Mouse (Mus musculus) stomach, embryonic 15.5 days (tissue): ENCODE measurements at regions not wholly inside any gene's neighbourhood (a gene's known extent, or its start where the extent isn't known, plus 50 kb on each side); places are given as distances from the start of the nearest gene placed in this dataset.
A peak's percentile ranks its signal among the peaks of the same experiment; 100 is the strongest.

ENCODE experiments used
- ATAC-seq: fragments of 200-750 bp; cut with Nextera tagmentation; 2 replicates; pipeline ENCODE4 v1.8.0; 2017; ENCODE audit warnings: low read depth, moderate number of reproducible peaks, moderate TSS enrichment; ENCODE audit not compliant: insufficient read depth, low FRiP score
- H3K27ac ChIP-seq: fragments of 300-500 bp; sonication (generic); 2 replicates; pipeline ENCODE4 v1.5.1; 2015; ENCODE audit warnings: mild to moderate bottlenecking, inconsistent platforms
- H3K27me3 ChIP-seq: fragments of 300-500 bp; sonication (generic); replicated peaks from 2 replicates; pipeline ENCODE4 v1.6.1; 2015; ENCODE audit warnings: inconsistent platforms
- H3K36me3 ChIP-seq: fragments of 300-500 bp; sonication (generic); 2 replicates; pipeline ENCODE4 v1.6.1; 2015; ENCODE audit warnings: inconsistent platforms
- H3K4me1 ChIP-seq: fragments of 300-500 bp; sonication (generic); 2 replicates; pipeline ENCODE4 v1.6.1; 2015; ENCODE audit warnings: inconsistent platforms
- H3K4me2 ChIP-seq: fragments of 300-500 bp; sonication (generic); 2 replicates; pipeline ENCODE4 v1.6.1; 2015; ENCODE audit warnings: mild to moderate bottlenecking, inconsistent platforms
- H3K4me3 ChIP-seq: fragments of 300-500 bp; sonication (generic); replicated peaks from 2 replicates; pipeline ENCODE4 v1.5.1; 2015; ENCODE audit warnings: inconsistent platforms
- H3K9ac ChIP-seq: fragments of 300-500 bp; sonication (generic); 2 replicates; pipeline ENCODE4 v1.6.1; 2015; ENCODE audit warnings: inconsistent platforms
- H3K9me3 ChIP-seq: fragments of 300-500 bp; sonication (generic); 2 replicates; pipeline ENCODE4 v1.6.1; 2016; ENCODE audit warnings: inconsistent platforms
- WGBS: fragments of 180-500 bp; shearing (Covaris S2); methylation state at CpG from one replicate; pipeline ENCODE4 v1.1.7; 2015; 5-methylcytosine and 5-hydroxymethylcytosine counted together

- Histone ChIP-seq H3K4me3 (no peak overlapping the region), H3K27ac (no peak overlapping the region), H3K36me3 (no peaks in the 10 kb centered on the region), H3K9me3 (no peaks in the 10 kb centered on the region), H3K9ac (no peak overlapping the region), H3K4me1 (no peaks in the 10 kb centered on the region), H3K27me3 (no peaks in the 10 kb centered on the region), H3K4me2 (no peak overlapping the region)
- 68% methylated on average over 2 of the region's 2 CpGs for WGBS
- no peak for ATAC-seq
Observed at GRCm38 (mm10) chr1:19754346-19754745, 545.6 kb downstream of the Tfap2b start.

GRCm38 (mm10) chr1:19757921-19758436 lies 549.3 kb downstream of the Tfap2b start:
- Histone ChIP-seq H3K27ac (no peak overlapping the region), H3K9me3 (no peaks in the 10 kb centered on the region), H3K4me2 (no peak overlapping the region), H3K36me3 (no peaks in the 10 kb centered on the region), H3K27me3 (no peaks in the 10 kb centered on the region), H3K9ac (no peak overlapping the region), H3K4me3 (no peak overlapping the region), H3K4me1 (no peaks in the 10 kb centered on the region)
- 73% methylated on average over 3 of the region's 3 CpGs for WGBS
- ATAC-seq: no peak

DNA sequence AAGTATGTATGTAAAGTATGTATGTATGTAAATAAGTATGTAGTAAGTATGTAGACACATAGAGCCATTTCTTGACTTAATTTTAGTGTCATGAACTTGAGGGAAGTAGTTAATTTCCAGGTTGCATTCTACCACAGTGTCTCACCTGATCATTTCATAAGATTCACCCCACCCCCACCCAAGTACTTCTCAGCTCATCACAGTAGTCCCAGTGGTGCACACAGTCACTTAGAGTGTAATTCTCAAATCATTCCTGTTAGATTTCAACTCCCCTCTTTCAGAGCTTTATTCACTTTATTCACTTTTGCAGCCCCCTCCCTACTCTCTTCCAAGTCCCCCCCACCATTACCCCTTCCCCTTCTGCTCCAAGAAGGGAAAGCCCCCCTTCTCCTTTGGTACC lies 558.2 kb downstream of the Tfap2b start:
- Histone ChIP-seq H3K27me3 (no peaks in the 10 kb centered on the region), H3K27ac (no peak overlapping the region), H3K9ac (no peak overlapping the region), H3K36me3 (no peaks in the 10 kb centered on the region), H3K9me3 (no peaks in the 10 kb centered on the region), H3K4me3 (no peak overlapping the region), H3K4me2 (no peak overlapping the region), H3K4me1 (no peaks in the 10 kb centered on the region)
- no peak for ATAC-seq

GRCm38 (mm10) chr1:19772266-19772665 lies 563.6 kb downstream of the Tfap2b start:
- no peak for ATAC-seq
- no peaks in the 10 kb centered on the region for H3K27me3 ChIP-seq
- H3K4me1 ChIP-seq: no peaks in the 10 kb centered on the region
- H3K4me3 ChIP-seq: no peak overlapping the region
- H3K4me2 ChIP-seq: no peak overlapping the region
- H3K36me3 ChIP-seq: no peaks in the 10 kb centered on the region
- no peaks in the 10 kb centered on the region for H3K9me3 ChIP-seq
- H3K27ac ChIP-seq: no peak overlapping the region
- no peak overlapping the region for H3K9ac ChIP-seq

GRCm38 (mm10) chr1:19774502-19774901 lies 565.8 kb downstream of the Tfap2b start:
- Histone ChIP-seq H3K9me3 (no peaks in the 10 kb centered on the region), H3K27me3 (no peaks in the 10 kb centered on the region), H3K4me2 (no peak overlapping the region), H3K9ac (no peak overlapping the region), H3K36me3 (no peaks in the 10 kb centered on the region), H3K4me3 (no peak overlapping the region), H3K27ac (no peak overlapping the region), H3K4me1 (no peaks in the 10 kb centered on the region)
- no peak for ATAC-seq
- 52% methylated on average over 1 of the region's 1 CpGs for whole genome bisulfite sequencing

DNA sequence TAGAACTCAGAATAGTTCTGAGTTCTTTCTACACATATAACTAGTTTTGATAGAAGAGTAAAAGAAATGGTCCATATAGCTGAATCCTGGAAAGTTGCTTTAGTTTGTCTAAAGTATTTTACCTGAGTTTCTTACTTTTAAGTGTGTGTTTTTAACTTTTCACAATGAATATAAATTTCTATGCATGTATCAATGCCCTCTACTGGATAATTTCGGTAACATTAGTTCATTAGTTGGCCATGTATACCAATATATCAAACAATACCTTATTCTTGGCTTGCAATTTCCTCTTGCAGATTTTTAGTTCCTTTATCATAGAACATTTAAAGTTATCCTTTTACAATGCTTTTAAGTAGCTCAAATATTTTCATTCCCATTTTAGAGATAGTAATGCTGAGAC lies 568.8 kb downstream of the Tfap2b start:
- no peak for ATAC-seq
- Histone ChIP-seq H3K4me2 (no peak overlapping the region), H3K9me3 (no peaks in the 10 kb centered on the region), H3K9ac (no peak overlapping the region), H3K4me3 (no peak overlapping the region), H3K27ac (no peak overlapping the region), H3K36me3 (no peaks in the 10 kb centered on the region), H3K4me1 (no peaks in the 10 kb centered on the region), H3K27me3 (no peaks in the 10 kb centered on the region)
- WGBS: 84% methylated on average over 1 of the region's 1 CpGs

GRCm38 (mm10) chr1:19786971-19787370 lies 578.3 kb downstream of the Tfap2b start:
- Histone ChIP-seq H3K27ac (no peak overlapping the region), H3K4me3 (no peak overlapping the region), H3K4me2 (no peak overlapping the region), H3K36me3 (no peaks in the 10 kb centered on the region), H3K9me3 (no peaks in the 10 kb centered on the region), H3K27me3 (no peaks in the 10 kb centered on the region), H3K4me1 (no peaks in the 10 kb centered on the region), H3K9ac (no peak overlapping the region)
- WGBS: 73% methylated on average over 2 of the region's 2 CpGs
- no peak for ATAC-seq

- Histone ChIP-seq H3K36me3 (no peaks in the 10 kb centered on the region), H3K9me3 (no peaks in the 10 kb centered on the region), H3K4me3 (no peak overlapping the region), H3K9ac (no peak overlapping the region), H3K4me2 (no peak overlapping the region), H3K27me3 (no peaks in the 10 kb centered on the region), H3K4me1 (no peaks in the 10 kb centered on the region), H3K27ac (no peak overlapping the region)
- ATAC-seq: no peak
- WGBS: 56% methylated on average over 2 of the region's 2 CpGs
Observed at GRCm38 (mm10) chr1:19794124-19794523, 585.4 kb downstream of the Tfap2b start.

GRCm38 (mm10) chr1:19825887-19826286 lies 617.2 kb downstream of the Tfap2b start:
- Histone ChIP-seq H3K4me3 (no peak overlapping the region), H3K4me1 (no peaks in the 10 kb centered on the region), H3K27ac (no peak overlapping the region), H3K9me3 (no peaks in the 10 kb centered on the region), H3K4me2 (no peak overlapping the region), H3K36me3 (no peaks in the 10 kb centered on the region), H3K27me3 (no peaks in the 10 kb centered on the region), H3K9ac (no peak overlapping the region)
- WGBS: 81% methylated on average over 3 of the region's 3 CpGs
- ATAC-seq: no peak

GRCm38 (mm10) chr1:19826455-19827366 lies 618.0 kb downstream of the Tfap2b start:
- no peak for ATAC-seq
- Histone ChIP-seq H3K9ac (no peak overlapping the region), H3K27me3 (no peaks in the 10 kb centered on the region), H3K4me1 (no peaks in the 10 kb centered on the region), H3K4me3 (no peak overlapping the region), H3K9me3 (no peaks in the 10 kb centered on the region), H3K27ac (no peak overlapping the region), H3K36me3 (no peaks in the 10 kb centered on the region), H3K4me2 (no peak overlapping the region)
- 81% methylated on average over 12 of the region's 12 CpGs for WGBS

GRCm38 (mm10) chr1:19849918-19850317 lies 641.2 kb downstream of the Tfap2b start:
- 65% methylated on average over 3 of the region's 3 CpGs for WGBS
- Histone ChIP-seq H3K4me2 (no peak overlapping the region), H3K27me3 (no peaks in the 10 kb centered on the region), H3K4me3 (no peak overlapping the region), H3K9me3 (no peaks in the 10 kb centered on the region), H3K4me1 (no peaks in the 10 kb centered on the region), H3K27ac (no peak overlapping the region), H3K36me3 (no peaks in the 10 kb centered on the region), H3K9ac (no peak overlapping the region)
- peak; percentile 43; the same call in 1 of the 2 replicates for ATAC-seq

- Histone ChIP-seq H3K27me3 (no peaks in the 10 kb centered on the region), H3K4me2 (no peak overlapping the region), H3K9ac (no peak overlapping the region), H3K9me3 (no peaks in the 10 kb centered on the region), H3K4me3 (no peak overlapping the region), H3K4me1 (no peaks in the 10 kb centered on the region), H3K27ac (no peak overlapping the region), H3K36me3 (no peaks in the 10 kb centered on the region)
- no peak for ATAC-seq
Observed at GRCm38 (mm10) chr1:19857250-19857649, 648.5 kb downstream of the Tfap2b start.
